Mouse (Mus musculus) kidney, adult 2 months (tissue): ENCODE results near the gene Frmpd4.

Experiments used
- CTCF ChIP-seq: fragments of 200-500 bp; conservative IDR thresholded peaks from 2 replicates; pipeline ENCODE4 v1.5.1; 2011; ENCODE audit warnings: low read depth, mild to moderate bottlenecking, control low read depth, low read length, moderate library complexity, mixed read lengths; ENCODE audit not compliant: insufficient read depth, insufficient read length
- POLR2A ChIP-seq: fragments of 200-500 bp; IDR thresholded peaks from one replicate; pipeline ENCODE4 v1.6.1; 2011; ENCODE audit warnings: low read depth, low read length, control low read depth

DNA sequence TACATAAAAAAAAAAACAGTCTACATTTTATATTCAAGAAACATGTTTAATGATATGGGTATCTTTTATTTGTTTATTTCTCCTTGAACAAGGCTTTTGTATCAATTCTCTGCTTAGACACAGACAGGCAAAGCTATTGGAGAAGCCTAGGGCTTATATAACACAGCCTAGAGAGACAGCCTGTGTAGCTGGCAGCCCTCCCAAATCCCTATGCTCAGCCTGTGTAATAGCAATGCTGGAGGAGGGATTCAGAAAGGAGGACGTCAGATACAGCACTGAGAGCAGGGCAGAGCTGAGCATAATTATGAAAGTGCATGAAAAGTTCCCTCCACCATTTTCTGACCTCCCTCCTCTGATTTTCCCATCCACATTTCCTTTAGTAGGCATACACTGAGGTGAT, 385.1 kb downstream of the Frmpd4 start:
- TF ChIP-seq CTCF (no peak), POLR2A (no peak)
